Mouse (Mus musculus) liver, adult 2 months (tissue): ENCODE measurements around the gene Pde4dip.

Experiments used
- CTCF ChIP-seq: fragments of 200-500 bp; IDR thresholded peaks from 2 replicates; pipeline ENCODE4 v1.5.1; 2011; ENCODE audit warnings: low read depth, low read length, control low read depth
- POLR2A ChIP-seq: fragments of 200-500 bp; IDR thresholded peaks from 2 replicates; pipeline ENCODE4 v1.6.1; 2011; ENCODE audit warnings: low read length, control low read depth; ENCODE audit not compliant: insufficient read depth; ENCODE audit errors: extremely low read depth

DNA sequence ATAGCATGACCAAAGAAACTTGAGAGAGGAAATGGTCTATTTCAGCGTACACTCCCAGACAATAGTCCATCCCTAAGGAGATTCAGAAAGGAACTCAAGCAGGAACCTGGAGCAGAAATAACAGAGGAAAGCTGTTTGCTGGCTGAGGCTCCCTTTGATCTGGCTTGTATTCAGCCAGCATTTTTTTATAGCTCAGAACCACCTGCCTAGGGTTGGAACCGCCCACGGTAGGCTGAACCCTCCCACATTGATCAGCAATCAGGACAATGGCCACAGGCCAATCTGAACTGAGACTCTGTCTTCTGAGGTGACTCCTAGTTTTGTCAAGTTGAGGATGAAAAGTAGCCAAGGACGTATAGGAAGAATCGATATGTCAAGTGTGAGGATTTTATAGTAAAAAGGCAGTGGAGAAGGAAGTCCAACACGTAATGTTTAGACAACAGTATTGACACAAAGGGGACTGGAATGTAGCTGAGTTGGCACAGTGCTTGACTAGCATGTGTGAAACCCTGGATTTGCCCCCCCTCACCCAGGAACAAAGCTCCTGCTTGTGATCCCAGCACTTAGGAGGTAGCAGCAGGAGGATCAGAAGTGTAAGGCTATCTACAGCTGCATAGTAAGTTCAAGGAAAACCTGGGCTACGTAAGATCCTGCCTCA lies 44.2 kb downstream of the Pde4dip start:
- TF ChIP-seq CTCF (no peak), POLR2A (no peak)
